Mouse (Mus musculus): ENCODE results near the gene Mfsd4a.

The Mfsd4a gene

GRCm38 (mm10) chr1:132067261-132068255, at the start of gene Mfsd4a:
Gene Mfsd4a (minus strand): TSS chr1:132068062.
- peak; percentile 86 for DNase-seq (ENCODE audit: low read depth, low spot score)

DNA sequence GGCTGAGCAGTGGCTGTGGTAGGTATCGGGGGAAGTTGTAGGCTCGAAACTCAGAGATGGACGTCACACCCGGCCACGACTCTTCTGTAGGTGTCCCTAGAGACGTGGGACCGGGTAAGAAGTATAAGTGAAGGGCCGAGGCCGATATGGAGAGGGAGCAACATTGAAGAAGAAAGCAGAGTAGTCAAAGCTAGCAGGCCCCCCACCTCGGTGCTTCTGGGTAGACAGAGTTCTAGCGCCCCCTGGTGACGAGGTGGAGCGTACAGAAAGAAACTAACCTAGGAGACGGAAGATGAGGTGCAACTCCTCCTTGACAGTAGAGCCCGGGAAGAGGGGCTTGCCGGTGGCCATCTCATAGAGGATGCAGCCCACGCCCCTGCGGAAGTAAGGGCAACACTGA, 48.7 kb upstream of the Mfsd4a start:
- DNase-seq (ENCODE audit: low read depth, low spot score) = peak; percentile 87

DNA sequence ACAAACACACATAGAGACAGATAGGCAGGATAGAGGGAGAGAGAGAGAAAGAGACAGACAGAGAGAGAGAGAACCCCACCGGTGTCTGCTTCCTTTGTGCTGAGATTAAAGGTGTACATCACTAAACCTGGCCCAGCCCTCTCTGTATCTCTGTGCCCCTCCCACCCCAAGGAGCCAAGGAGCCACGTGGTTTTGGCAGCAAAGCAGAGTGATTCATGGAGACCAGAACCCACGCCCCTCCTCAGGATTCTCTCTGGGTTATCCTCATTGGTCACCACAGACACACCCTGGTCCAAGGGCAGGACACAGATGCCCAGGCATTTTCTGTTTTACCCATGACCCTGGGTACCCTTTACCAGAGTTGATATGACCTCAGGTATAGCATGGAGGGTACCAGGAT, 45.2 kb upstream of the Mfsd4a start:
- DNase-seq (ENCODE audit: low read depth, low spot score) = no peak

DNA sequence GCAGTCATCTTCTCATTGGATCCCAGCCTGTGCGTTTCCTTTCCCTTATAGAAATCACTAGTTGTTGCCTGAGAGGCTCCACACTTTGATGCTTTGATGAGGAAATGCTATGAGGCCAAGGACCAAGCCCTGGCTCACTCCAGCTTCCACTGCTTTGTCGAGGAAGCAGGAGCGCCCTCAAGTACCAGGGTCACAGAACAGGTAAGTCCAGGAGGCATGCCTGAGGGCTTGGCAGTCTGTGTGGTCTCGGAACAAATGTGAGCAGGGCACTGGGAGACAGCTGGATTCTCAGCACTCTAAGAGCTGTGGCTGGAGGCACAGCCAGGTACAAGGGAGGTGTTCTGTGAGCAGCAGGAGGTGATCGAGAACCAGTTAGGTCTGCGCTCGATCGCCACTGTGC, 44.6 kb upstream of the Mfsd4a start:
- no peak for DNase-seq (ENCODE audit: low read depth, low spot score)

- no peak for DNase-seq (ENCODE audit: low read depth, low spot score)
Observed at GRCm38 (mm10) chr1:132111411-132111810, 43.5 kb upstream of the Mfsd4a start.

GRCm38 (mm10) chr1:132109368-132109767, 41.5 kb upstream of the Mfsd4a start:
- DNase-seq (ENCODE audit: low read depth, low spot score) = peak; percentile 55

DNA sequence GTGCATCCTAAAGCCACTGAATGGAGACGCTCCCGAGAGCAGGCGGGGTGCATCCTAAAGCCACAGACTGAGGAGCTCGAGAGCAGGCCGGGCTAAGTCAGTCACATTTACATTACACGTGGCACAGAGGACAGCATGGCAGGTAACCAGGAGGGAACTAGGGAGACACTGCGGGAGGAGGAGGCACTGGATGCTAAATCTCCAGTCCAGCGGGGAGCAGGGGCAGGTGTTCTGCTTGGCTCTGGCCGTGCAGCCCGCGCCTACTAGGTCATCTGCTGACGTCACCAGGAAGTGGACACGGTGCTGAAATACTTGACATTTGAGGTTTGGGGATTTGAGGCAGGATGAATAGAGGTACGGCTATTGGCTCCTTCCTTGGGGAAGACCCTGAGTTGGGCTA, 36.5 kb upstream of the Mfsd4a start:
- peak; percentile 29 for DNase-seq (ENCODE audit: low read depth, low spot score)

DNA sequence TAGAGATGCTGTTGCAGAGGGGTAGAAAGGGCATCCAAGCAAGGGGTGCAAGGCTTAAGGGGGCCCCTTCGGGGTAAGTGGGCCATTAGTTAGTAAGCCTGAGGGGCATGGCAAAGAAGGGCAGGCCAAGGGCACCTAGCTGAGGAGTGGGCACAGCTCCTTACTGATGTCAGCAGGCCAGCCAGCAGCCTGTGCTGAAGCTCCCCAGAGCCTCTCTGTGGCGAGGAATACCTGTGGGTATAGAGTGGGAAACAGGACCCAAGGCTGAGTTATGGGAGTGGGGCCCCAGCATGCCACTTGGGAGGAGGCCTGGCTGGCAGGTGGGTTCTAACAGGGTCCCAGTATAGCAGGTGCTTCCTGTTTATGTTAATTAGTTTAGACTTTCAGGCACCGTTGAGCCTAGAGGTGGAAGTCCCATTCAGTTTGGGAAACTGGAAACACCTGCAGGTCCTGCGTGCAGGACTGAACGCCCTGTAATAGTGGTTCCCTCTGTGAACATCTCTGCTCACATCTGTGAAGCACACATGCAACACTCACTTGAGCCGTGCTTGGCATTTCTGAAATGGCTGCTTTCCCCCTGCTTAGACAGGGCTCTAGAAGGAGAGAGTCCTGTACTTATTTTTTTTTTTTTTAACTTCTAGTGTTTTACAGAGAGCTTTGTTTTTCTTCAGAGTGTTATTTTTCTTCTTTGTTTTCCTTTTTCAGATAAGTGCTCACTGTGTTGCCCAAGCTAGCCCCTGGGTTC, 34.3 kb upstream of the Mfsd4a start:
- peak; percentile 95 for DNase-seq (ENCODE audit: low read depth, low spot score)

GRCm38 (mm10) chr1:132099775-132100174, 31.9 kb upstream of the Mfsd4a start:
- DNase-seq (ENCODE audit: low read depth, low spot score) = peak; percentile 87

GRCm38 (mm10) chr1:132099016-132099415, 31.2 kb upstream of the Mfsd4a start:
- DNase-seq (ENCODE audit: low read depth, low spot score) = peak; percentile 36

- peak; percentile 67 for DNase-seq (ENCODE audit: low read depth, low spot score)
Observed at GRCm38 (mm10) chr1:132098076-132098475, 30.2 kb upstream of the Mfsd4a start.

DNA sequence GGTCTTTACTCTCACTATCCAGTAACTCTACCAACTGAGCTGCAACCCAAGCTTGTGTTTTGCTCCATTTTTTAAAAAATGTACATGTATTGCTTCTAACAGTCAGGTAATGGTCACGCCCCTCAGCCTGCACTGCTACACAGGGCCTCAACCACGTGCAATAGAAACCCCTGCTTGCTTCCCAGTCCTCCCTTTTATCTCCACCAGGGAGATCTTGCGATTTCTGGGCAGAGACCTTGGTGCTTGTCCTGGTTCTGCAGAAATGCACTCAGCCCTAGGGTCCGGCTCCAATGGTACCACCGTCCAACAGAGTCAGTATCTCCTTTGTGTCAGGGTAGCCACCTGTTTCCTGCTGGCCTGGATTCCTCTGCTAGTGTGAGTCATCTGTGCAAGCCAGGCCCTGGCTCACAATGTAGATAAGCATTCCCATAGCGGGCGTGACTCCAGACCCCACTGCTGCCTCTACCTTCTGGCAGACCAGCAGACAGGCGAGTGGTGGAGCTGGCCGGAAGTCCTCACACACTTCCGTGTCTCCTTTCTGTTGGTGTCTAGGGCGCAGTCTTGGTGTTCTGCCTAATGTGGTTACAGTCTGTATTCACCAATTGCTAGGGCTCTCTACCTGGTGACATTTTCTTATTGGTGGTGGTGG, 27.6 kb upstream of the Mfsd4a start:
- DNase-seq (ENCODE audit: low read depth, low spot score) = no peak

DNA sequence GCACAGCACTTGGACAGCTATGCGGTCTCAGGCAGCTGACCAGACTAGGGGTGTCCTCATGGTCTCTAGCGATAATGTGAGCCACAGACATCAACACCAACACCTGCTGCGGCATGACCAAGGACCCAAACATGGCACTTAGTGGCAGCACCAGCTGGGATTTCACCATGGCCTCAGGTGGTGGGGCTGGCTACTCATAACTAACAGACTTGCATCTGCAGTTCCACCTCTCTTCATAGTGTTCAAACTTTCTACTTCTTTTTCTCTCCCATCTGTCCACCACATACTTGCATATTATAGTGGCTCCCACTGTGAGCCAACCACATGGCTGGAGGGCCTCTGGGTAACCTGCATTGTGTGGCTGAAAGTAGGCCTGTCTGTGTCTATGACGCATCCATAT, 25.4 kb upstream of the Mfsd4a start:
- DNase-seq (ENCODE audit: low read depth, low spot score) = peak; percentile 55

DNA sequence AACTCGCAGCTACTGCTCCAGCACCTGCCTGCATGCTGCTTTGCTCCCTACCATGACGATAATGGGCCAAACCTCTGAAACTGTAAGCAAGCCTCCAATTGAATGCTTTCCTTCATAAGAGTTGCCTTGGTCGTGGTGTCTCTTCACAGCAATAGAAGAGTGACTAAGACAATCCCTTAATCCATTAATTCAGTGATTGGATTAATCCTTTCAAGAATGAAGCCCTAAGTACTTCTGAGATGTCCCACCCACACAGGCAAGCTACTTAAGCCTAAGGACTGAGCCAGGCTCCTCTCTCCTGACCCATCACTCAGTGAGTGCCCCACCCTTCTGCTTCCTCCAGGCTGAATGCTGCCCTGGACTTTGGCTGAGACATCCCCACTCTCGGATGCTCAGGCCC, 22.4 kb upstream of the Mfsd4a start:
- no peak for DNase-seq (ENCODE audit: low read depth, low spot score)

GRCm38 (mm10) chr1:132089767-132090166, 21.9 kb upstream of the Mfsd4a start:
- DNase-seq (ENCODE audit: low read depth, low spot score) = no peak

DNA sequence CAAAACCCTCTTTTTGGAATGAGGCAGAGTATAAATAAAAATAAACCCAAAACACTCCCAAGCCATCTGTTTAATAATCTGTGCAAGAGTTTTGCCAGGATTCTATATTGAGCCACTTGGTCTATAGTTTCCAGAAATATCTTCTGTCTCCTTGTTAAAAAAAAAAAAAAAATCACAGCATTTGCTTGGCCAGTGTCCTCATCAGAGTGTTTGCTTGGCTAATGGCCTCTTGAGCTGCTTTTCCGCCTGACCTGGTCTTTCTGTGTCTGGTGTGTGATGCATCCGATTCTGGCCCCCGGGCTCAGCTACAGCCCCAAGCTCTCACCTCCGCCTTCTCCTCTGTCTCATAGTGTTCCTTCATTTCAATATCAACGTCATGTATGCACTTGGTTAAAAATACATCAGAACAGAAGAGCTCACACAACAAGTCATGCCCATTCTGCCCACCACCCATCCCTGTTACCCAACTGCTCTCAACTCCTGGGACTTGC, 20.4 kb upstream of the Mfsd4a start:
- DNase-seq (ENCODE audit: low read depth, low spot score) = no peak

- peak; percentile 23 for DNase-seq (ENCODE audit: low read depth, low spot score)
Observed at GRCm38 (mm10) chr1:132085181-132086049, 17.6 kb upstream of the Mfsd4a start.

- DNase-seq (ENCODE audit: low read depth, low spot score) = no peak
Observed at GRCm38 (mm10) chr1:132078413-132078812, 10.6 kb upstream of the Mfsd4a start.

DNA sequence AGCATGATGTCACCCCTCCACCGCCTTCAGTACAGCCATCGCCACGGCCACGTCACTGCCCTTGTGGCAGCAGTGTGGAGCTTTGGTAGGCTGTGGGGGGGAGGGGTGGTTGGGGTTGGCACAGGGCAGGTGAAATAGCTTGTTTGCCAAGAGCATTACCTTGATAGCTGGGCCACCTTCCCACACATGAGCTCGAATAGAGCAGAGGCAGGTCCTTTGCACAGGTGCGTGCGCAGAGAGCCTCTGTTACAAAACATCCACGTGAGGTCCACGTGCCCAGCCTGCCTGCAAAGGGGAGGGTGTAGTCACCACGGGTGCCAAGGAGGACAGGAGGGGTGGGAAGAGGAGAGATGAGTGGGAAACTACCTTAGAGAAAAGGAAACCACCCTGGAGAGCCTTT, 7.7 kb upstream of the Mfsd4a start:
- no peak for DNase-seq (ENCODE audit: low read depth, low spot score)

DNA sequence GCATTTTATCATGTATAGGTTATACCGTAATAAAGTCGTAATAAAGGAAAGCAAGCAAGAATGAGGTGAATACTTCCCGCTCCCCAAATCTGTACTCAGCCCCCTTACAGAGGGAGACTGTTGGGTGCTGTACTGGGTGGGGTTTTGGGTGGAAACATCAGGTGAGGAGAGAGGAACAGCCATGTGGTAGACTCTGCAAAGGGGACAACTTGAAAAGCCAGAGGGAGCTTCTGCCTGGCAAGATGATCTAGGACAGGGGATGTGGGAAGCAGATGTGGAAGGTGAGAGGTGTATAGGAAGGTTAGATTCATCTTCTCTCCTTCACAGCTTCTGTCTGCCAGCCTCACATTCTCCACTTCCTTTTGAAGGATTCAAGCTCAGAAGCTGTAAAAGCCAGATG, 2.8 kb upstream of the Mfsd4a start:
- DNase-seq (ENCODE audit: low read depth, low spot score) = no peak

DNA sequence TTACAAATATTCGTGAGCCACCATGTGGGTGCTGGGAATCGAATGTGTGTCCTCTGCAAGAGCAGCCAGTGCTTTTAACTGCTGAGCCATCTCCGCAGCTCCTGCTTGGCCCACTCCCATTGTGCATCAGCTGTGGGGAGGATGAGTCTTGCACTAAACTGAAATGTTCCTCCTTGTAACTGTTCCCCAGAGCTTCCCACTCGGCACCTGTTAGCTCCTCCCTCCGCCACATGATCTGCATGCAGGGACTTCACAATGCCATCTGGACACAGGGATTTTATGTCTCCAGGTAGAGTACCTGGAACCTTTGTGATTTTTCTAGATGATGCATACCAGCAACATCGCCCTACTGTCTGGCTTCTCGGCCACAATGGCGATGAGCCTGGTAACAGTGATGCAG, 1.6 kb upstream of the Mfsd4a start:
- DNase-seq (ENCODE audit: low read depth, low spot score) = no peak
